Mouse (Mus musculus) adrenal gland, adult (tissue): ENCODE measurements around the gene 2210017I01Rik.

Experiments used
- DNase-seq, 2 experiments: peaks; one replicate each; pipeline ENCODE4 v3.0.0; 2022 to 2023; ENCODE audit warnings: low spot score in 1 of 2; ENCODE audit not compliant: inconsistent age in 2 of 2

2210017I01Rik gene

DNA sequence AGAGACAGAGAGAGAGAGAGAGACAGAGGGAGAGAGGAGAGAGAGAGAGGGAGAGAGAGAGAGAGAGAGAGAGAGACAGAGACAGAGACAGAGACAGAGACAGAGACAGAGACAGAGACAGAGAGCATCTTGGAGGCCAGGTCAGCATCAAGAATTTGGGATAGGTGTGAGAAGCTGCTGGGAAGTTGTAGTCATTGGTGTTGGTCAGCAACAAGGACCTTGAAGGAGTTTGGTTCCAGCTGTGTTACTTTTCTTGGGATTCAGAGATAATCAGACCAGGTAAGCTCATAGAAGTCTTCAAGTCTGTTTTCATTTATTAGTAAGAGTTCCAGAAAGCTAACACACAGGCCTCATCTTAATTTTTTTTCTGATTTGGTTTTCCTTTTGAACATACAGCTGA, at the start of gene 2210017I01Rik:
Gene 2210017I01Rik, minus strand, starts transcription at position 101 of the 400 bp plus-strand sequence.
- DNase-seq = no peak

DNA sequence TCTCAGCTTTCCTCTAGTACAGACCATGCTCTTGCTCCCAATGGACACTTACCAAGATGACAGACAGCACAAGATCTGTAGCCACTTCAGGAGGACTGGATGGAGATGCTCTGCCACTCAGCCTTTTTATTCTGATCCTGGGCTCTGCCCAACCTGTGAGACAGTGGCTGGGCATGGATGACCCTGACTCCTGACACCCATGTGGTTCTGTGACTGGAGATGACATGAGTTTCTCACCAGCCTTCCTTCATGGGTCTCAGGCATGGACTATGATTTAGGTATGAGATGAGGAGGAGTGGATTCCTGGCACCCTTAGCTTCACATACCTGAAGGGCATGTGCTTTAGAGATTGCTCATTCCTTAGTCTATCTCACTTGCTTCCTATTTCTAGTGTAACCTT, 49.5 kb upstream of the 2210017I01Rik start, which contains the start of gene Lce1b:
Gene Lce1b, minus strand, starts transcription at position 101 of the 400 bp plus-strand sequence.
- no peak for DNase-seq

DNA sequence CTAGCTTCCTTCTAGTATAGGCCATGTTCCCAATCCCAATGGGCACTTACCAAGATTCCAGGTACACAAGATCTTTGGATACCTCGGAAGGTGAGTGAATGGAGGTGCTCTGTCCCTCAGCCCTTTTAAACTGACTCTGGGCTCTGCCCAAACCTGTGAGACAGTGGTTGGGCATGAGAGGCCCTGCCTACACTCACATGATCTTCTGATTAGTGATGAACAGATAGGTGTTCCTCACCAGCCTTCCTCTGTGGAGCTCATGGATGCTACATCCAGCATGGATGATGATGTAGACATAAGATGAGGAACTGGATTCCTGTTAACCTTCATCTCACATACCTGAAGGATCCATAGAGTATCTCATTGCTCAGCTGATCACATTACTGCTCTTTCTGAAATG, 40.9 kb upstream of the 2210017I01Rik start, which contains the start of gene Lce1a1:
Gene Lce1a1, minus strand, starts transcription at position 101 of the 400 bp plus-strand sequence.
- no peak for DNase-seq

DNA sequence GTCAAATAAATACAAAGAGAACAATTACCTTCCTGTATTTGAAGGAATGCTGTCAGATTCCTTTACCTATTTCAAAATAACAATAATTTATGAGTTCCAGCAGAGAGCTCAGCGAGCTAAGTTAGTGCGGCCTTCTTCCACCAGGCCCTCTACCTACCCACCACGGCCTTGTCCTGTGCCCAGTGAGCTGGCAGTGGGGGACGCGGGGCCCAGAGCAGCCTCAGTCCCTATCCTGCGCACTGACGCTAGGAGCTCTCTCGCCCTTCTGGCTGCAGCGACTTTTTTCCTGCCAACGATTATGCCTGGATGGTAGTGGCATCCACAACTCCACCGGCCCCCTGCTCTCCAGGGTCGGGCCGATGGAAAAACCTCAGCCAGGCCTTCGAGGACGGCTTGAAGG, 32.6 kb upstream of the 2210017I01Rik start:
- no peak for DNase-seq

DNA sequence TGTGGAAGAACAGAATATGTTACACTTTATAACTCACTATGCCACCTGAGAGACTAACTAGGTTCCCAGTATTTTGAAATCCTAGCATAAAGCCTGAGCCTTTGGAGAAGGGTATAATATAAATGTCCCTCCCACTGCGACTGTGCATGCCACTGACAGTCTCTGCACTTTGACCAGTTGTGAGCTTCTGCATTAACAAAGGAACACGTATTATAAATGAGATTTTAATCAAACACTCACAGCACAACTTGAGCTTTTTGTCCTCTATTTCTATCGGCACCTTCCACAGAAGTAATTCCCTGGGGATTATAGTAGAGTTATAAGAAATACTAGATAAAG, 31.3 kb upstream of the 2210017I01Rik start:
- DNase-seq = no peak

DNA sequence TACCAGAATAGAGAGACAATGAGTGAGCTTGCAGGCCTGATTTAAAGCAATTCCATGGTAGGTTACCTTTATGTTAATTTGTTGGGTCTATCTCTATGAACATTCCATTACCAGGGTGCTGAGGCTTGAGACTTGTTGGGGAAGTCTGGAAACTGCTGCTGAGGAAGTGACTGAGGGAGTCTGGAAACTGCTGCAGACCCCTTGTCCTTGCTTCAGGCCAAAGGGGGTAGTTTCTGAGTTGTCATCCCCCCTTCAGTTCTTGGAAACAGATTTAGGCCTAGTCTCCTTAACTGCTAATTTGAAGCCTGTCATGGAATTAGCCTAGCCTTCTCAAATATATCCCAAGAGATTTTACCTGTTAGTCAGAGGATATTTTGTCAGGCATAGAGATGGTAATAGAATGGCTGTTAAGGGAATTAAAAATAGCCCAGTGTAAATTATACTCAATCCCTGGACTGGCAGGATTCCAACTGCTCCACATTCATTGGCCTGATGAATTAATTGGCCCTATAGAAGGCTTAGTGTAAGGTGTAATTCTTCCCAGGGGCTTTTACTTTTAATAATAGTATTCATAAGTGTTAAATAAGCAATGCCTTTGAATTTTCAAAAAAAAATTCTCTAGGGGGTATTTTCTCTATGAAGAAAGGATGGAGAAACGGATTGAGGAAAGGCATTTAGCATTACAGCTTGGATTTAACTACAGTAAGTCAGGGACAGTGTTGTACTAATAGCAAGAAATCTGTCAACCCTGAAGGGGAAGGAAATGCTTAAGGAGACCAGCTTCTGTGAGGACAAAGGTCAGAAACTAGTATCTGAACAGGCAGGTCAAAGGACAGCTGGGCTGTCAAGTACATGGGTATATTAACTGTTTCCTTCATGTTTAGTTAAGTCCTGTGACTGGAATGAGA, 30.7 kb upstream of the 2210017I01Rik start:
- no peak for DNase-seq

DNA sequence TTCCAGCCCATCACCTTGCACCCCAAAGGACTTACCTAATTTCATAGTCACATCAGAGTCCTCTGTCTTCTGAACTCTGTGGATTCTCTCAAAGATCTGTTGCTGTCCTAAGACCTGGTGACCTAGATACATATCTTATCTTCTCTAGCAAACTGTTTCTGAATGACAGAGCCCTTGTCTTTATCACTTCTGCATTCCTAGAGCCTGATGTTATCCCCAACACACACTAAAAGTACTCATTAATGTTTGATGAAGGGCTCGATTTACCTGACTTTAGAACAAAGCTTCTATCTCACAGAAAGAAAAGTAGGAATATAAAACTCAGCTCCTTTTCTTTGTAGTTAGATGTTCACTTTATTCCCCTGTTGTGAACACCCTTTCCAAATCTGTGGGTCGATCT, 14.3 kb upstream of the 2210017I01Rik start, which contains the start of gene Lce6a:
Gene Lce6a, minus strand, starts transcription at position 101 of the 400 bp plus-strand sequence.
- no peak for DNase-seq

DNA sequence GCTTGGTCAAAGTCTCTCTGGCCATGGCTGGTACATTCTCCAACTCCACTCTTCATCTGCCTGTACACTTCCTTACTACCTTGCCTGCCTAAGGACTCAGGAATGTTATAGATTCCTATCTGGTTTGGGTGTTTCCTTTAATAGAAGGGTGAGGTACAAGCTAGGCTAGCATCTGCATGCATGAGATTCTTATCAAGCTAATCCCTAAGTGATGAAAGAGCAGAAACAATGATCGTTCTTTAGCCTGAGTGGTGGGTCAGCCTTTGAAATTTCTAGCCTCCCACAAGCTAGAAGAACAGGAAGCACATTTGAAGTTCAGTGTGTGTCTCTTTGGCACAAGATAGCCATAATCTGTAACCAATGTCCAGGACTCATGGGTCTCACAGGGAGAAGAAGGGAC, 2.5 kb upstream of the 2210017I01Rik start:
- DNase-seq = no peak

DNA sequence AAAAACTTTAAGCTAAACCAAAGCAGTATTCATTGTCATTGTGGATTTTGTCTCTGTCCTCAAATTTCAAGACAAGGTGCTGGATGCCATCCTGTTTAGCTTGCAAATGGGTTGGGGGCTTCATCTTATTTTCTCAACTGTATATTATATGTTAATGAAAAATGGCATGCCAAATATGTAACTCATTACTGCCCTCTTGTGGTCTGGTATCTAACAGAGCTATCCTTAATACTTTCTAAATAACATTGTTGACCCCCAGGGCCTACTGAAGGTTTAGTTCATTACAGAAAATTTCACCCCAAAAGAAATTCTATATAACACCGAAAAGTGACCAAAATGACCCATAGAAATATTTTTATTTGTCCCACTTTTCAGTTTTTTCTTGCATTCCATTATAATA, 5.1 kb downstream of the 2210017I01Rik start:
- DNase-seq = peak in 1 of 2 experiments; percentile 40

DNA sequence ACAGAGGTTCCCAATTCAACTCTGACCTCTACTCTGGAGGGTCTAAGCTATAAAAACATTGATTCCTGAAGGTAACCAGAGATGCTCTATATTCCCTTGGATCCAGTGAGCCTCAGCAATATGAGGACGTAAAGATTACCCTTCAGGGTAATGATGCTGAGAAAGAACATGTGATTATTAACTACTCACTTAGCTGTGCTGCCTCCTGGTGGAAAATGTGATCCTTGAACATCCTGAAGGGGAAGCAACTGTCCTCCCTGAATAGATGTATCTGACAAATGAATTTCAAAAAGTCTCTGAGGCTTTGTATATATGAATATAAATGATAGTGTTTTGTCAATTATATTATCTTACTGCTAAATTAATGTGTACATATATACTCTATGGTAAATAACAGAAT, 6.8 kb downstream of the 2210017I01Rik start:
- DNase-seq = no peak

DNA sequence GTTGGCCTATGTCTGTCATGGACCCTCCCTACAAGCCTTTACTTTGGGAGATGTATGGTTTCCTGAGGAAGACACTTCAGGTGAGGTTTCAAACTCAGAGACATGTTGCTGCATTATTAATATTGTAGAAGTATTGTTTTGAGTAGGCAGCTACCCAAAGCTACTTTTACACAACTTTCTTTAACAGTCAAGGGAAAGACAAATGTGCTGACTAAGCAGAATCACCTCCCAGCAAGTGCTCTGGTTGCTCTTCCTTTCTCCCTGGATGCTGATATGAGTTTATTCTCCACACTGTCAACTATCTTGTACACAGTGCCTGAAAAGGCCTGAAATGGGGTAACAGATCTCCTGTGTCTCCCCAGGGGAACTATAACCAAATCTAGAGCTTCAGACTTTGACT, 7.3 kb downstream of the 2210017I01Rik start:
- DNase-seq = no peak

DNA sequence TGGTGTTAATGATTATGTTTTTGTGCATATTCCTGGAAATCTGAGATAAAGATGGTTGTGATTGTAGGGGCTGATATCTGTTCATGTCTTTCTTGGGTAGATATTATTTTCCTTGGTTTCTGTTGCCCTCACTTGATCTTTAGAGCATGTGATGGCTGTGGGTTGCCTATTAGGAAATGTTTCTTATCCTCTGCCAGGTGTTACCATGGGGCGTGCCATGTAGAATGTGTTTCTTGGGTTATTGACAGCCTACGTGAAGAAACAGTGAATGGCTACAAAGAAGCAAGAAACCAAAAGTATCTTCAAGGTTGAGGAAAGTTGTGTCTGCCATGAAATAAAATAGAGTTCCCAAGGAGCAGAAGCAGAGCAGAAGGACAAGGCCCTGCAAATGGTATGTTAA, 8.9 kb downstream of the 2210017I01Rik start:
- no peak for DNase-seq

DNA sequence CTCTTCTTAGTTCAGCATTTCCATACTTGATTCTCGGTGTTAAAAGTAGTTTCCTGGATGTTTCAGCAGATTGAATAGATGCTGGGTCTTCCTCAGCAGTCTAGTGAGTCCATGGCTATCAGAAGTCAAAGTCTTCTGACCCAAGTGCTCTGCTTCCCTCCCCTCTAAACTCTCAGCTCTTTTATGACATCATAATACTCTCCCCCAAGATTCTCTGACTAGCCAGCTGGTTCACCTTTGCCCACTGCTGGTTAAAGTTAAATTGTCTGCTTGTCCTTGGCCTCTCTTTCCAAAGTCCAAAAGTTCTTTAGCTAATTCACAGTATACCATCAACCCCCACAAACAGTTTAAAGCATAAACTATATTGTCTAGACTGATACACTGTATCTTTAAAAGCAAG, 18.4 kb downstream of the 2210017I01Rik start, which contains the start of gene Smcp:
Gene Smcp, minus strand, starts transcription at position 140 of the 400 bp plus-strand sequence.
- DNase-seq = no peak

DNA sequence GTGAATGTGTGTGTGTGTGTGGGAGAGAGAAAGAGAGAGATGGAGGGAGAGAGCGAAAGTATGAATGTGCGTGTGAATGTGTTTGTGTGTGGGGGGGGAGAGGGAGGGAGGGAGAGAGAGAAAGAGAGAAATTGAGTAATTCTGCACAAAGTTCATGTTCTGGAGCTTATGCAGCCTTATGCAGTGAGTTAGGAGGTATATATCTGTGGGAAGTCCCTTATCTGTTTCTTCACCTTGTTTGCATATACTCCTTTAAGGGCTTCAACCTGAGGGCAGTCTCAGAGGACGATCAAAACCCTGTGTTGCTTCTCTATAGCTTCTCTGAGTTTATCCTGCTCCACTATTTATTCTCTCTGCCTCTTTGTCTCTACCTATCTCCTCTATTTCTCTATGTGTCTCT, 20.1 kb downstream of the 2210017I01Rik start:
- DNase-seq = no peak

DNA sequence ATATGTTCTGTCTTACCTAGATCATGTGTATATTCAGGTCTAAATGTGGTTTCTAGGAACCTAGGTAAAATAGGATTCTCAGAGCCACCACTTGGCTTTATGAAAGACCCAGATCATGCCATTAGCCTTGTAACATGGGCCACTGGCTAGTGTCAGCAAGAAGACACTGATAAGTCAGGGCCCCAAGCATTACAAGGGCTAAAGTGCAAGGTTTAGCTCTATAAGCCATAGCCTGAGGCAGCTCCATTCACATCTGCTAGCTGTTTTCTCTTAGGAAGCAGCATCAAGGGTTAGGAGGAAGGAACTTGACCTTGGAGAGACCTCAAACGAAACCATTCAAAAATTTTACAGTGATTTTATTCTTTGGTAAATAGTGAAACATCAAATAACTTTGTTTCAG, 22.2 kb downstream of the 2210017I01Rik start:
- no peak for DNase-seq

DNA sequence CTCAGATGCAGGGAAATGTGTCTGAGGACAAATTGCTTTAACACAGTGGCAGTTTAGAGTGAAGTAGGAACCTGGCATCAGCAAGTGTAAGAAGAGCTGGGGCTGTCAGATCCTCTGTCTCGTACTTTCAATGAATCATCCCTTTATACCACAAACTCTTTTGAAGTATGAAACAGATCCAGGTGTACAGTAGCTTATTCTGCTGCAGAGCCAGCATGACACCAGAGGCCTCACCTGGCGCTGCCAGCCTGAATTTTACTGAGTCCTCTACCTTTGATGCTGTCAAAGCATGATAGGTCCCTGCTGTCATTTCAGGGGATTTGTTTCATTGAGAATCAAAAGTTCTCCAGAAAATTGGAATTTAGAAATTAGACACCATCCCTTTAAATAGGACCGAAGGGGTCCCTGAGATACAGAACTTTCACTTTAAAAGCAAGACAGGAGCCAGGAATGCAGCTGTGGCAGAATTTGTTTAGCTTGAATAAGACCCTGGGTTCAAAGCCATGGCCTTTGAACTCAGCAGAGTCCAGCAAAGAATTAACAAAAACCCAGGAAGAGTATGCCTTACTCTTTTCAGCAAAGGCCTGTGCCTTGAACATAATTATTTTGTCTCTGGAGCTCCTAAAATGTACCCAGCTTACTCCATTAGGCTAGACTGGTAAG, 24.0 kb downstream of the 2210017I01Rik start:
- no peak for DNase-seq

DNA sequence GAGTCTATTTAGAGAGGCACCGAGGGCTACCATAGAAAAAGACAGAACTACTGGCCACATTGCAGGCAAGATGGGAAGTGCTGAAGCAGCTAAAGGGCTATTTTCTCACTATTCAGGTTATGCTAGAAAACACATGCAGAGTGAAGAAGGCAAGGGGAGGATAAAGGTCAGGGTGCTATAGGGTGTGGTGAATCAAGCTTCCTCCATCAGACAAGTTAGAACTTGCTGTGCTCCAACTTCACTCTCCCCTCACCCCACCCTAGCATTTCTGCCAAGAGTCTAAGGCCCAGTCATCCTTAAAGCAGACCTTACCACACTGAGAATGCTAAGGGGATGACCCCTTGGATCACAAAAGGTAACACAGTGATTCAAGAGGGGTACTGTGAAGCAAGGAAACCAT, 27.8 kb downstream of the 2210017I01Rik start:
- DNase-seq = no peak

DNA sequence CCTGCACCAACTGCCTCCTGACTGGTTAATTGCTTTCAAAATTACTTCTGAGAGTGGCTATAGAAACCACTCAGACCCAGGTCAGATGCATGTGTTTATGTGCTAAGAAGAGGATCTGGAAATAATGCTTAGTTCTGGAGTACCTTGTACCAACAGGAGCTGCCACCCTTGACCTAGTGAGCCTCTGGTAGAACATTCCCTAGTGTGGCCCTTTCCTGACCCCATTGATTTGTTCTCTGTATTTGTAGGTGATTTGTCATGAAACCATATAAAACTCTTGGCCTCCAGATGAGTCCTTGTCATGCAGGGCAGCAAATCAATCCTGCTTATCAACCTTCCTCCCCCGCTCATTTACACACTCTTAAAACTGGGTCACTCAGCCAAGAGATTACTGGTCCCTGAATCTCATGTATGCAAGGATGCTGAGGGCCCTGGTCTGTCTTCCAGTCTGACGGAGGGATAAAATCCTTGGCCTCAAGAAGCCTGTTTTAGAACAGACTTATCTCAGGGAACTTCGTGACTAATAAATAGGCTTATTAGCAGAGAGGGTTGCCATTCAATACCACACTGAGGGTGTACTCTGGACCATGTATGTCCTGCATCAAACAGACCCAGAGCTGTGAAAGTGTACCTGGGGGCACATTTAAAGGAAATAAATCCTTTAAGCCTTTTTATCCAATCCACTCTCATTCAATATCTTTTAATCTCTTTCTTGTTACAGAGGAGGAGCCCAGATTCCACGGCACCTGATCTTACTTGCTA, 28.5 kb downstream of the 2210017I01Rik start:
- DNase-seq = no peak

DNA sequence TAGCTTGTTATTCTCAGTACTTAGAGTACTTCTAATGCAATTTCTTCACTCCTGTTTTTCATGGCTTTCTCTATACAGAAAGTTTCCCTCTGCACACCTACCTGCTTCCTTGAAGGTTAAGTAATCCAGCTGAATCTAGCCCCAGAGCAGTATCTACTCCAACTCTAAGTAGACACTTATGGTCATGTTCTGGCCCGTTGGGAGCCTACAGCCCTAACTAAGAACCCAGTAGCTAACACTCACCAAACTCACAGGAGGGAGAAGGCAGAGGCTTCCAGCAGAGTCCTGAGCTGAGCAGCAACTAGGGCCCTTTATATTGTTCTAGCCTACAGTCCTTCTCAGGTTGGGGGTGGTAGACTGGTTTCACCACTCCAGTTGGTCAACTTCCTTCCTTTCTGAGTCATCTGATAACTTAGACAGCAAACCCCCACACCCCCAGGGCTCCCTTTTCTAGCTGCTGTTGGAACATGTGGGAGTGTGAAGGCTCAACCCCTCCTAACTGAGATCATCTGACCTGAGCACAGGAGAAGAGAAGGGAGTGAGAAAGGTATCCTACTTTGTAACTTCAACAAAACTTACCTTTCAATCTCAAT, 33.7 kb downstream of the 2210017I01Rik start, which contains the start of gene Ivl:
Gene Ivl, minus strand, starts transcription at position 287 of the 593 bp plus-strand sequence.
- DNase-seq = no peak

DNA sequence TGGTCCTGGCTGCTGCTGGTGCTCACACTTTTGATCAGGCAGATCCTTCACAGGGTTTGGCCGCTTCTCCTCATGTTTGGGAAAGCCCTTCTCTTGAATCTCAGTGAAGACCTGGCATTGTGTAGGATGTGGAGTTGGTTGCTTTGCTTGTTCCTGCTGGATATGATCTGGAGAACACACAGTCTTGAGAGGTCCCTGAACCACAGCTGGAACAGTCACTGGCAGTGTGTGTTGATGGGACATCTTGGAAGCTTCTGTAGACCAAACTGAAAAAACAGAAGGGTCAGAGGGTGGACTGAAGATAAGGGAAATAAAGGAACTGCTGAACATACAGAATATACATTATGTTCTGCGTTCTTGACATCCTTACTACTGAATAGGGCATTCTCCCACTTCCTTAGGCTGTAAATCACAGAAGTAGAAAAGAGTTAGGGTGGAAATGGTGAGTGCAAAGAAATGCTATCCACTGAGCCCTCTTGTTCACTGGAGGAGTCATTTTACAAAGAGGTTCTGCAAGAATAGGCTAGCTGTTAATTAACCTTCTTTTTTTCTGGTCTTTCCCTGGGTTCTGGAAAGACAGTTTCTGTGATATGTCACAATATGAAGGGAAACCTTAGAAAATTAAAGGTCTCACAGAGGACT, 34.7 kb downstream of the 2210017I01Rik start:
- DNase-seq = no peak
